Mouse (Mus musculus) splenic B cell, adult 2 months (primary cell): ENCODE data around the gene Plekhh3.
"Not testable (repeated sequence)": the region's sequence is repeated elsewhere in the genome, so short reads cannot be mapped to it uniquely, and the experiment has no call there.

Source experiments
- DNase-seq: peaks from one replicate; pipeline ENCODE4 v3.0.0-alpha.2; 2011; ENCODE audit warnings: low read depth, low spot score
- H3K27me3 ChIP-seq: 2 replicates; pipeline ENCODE4 v1.6.1; 2012; ENCODE audit warnings: mild to moderate bottlenecking, low read length, moderate library complexity, mixed read lengths; ENCODE audit not compliant: control insufficient read depth, poor library complexity, insufficient read depth, severe bottlenecking
- H3K36me3 ChIP-seq: 2 replicates; pipeline ENCODE4 v1.6.1; 2012; ENCODE audit warnings: mild to moderate bottlenecking, low read length, moderate library complexity, mixed read lengths; ENCODE audit not compliant: control insufficient read depth, poor library complexity, insufficient read depth, severe bottlenecking

Gene Plekhh3

GRCm38 (mm10) chr11:101169301-101170107, 1.6 kb downstream of the Plekhh3 start:
- DNase-seq = no peak
- Histone ChIP-seq H3K36me3 (no peaks in the 10 kb centered on the region), H3K27me3 (peaks cover 2% of the 10 kb centered on the region)

- Histone ChIP-seq H3K27me3 (peaks cover 4% of the 10 kb centered on the region), H3K36me3 (no peaks in the 10 kb centered on the region)
- DNase-seq = no peak
Observed at GRCm38 (mm10) chr11:101168301-101168980, 2.7 kb downstream of the Plekhh3 start.

- DNase-seq = no peak
- no peaks in the 10 kb centered on the region for H3K36me3 ChIP-seq
- peaks cover 4% of the 10 kb centered on the region for H3K27me3 ChIP-seq
Observed at GRCm38 (mm10) chr11:101167963-101168300, 3.2 kb downstream of the Plekhh3 start.

GRCm38 (mm10) chr11:101167211-101167962, 3.8 kb downstream of the Plekhh3 start:
- no peak for DNase-seq
- no peaks in the 10 kb centered on the region for H3K36me3 ChIP-seq
- peaks cover 4% of the 10 kb centered on the region for H3K27me3 ChIP-seq

GRCm38 (mm10) chr11:101166357-101166756, 4.8 kb downstream of the Plekhh3 start:
- no peaks in the 10 kb centered on the region for H3K36me3 ChIP-seq
- no peak for DNase-seq
- peaks cover 4% of the 10 kb centered on the region for H3K27me3 ChIP-seq

- peak; percentile 30 for DNase-seq
- Histone ChIP-seq H3K27me3 (peaks cover 4% of the 10 kb centered on the region), H3K36me3 (no peaks in the 10 kb centered on the region)
Observed at GRCm38 (mm10) chr11:101164677-101165580, 6.2 kb downstream of the Plekhh3 start.

GRCm38 (mm10) chr11:101164351-101164665, 6.8 kb downstream of the Plekhh3 start:
- peaks cover 4% of the 10 kb centered on the region for H3K27me3 ChIP-seq
- no peaks in the 10 kb centered on the region for H3K36me3 ChIP-seq
- DNase-seq = no peak

GRCm38 (mm10) chr11:101163476-101164350, 7.4 kb downstream of the Plekhh3 start:
- no peak for DNase-seq
- peaks cover 2% of the 10 kb centered on the region for H3K27me3 ChIP-seq
- H3K36me3 ChIP-seq = no peaks in the 10 kb centered on the region

- H3K27me3 ChIP-seq = peaks cover 2% of the 10 kb centered on the region
- no peak for DNase-seq
- H3K36me3 ChIP-seq = no peaks in the 10 kb centered on the region
Observed at GRCm38 (mm10) chr11:101162772-101163171, 8.4 kb downstream of the Plekhh3 start.

GRCm38 (mm10) chr11:101162301-101162700, 8.8 kb downstream of the Plekhh3 start:
- Histone ChIP-seq H3K36me3 (no peaks in the 10 kb centered on the region), H3K27me3 (peaks cover 2% of the 10 kb centered on the region)
- no peak for DNase-seq

GRCm38 (mm10) chr11:101161551-101161950, 9.6 kb downstream of the Plekhh3 start:
- no peaks in the 10 kb centered on the region for H3K36me3 ChIP-seq
- DNase-seq = no peak

GRCm38 (mm10) chr11:101160981-101161505, 10.1 kb downstream of the Plekhh3 start:
- not testable (repeated sequence) for H3K36me3 ChIP-seq, H3K27me3 ChIP-seq, DNase-seq

More at GRCm38 (mm10) chr11:101161551-101161950, 9.6 kb downstream of the Plekhh3 start:
- H3K27me3 ChIP-seq = peaks cover 2% of the 10 kb centered on the region

- H3K36me3 ChIP-seq, DNase-seq, H3K27me3 ChIP-seq: not testable (repeated sequence)
Observed at GRCm38 (mm10) chr11:101160151-101160550, 11.0 kb downstream of the Plekhh3 start.
